Mouse (Mus musculus): ENCODE data around the gene Psmd8. TPM values are rescaled to one million over a fixed set of nuclear protein-coding genes. Genes with fewer than 3 reads are reported as not detected.
A peak's percentile ranks its signal among the peaks of the same experiment; 100 is the strongest.

The Psmd8 gene
- polyA plus RNA-seq, 1 experiment, result 178 TPM

DNA sequence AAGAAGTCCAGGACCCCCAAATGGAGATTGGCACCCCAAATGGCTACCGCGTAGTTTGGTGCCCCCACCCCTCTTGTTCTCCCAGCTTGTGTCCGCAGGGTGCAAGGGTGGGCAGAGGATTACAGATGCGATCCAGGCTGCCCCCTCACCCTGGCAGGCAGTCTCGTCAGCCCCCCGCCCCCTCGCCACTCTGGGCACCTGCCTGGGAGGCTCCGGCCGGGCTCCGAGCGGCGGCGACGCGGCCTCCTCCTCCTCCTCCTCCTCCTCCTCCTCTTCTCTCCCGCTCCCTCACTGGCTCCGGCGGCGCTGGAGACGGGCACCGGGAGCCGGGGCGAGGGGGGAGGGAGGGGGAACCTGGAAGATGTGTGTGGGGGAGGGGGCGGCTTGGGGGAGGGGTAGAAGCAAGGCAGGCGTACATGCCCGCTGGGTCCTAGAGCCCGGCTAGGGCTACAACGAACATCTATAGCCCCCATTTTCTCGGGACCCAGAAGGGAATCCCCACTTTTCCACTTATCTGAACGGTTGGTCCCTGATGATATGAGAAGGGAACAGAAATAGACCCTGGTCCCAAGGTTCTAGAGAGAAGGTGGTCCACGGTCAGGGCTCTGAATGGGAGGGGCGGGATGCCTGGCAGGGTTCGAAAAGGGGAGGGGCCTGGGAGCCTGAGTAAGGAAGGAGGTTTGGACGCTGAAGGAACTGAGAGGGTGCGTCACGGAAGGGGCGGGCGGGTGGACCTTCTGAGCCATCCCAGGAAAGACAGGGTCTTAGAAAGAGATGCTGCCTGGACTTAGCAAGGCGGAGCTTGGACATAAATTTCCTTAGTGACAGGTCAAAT, 11.1 kb downstream of the Psmd8 start:
- Histone ChIP-seq H3K27ac (ENCODE audit: insufficient read depth, low read depth, low read length) (no peak overlapping the region), H3K4me1 (ENCODE audit: control insufficient read depth, insufficient read depth, low read length) (peaks cover 10% of the 10 kb centered on the region), H3K4me3 (ENCODE audit: insufficient read depth, low read depth, low read length) (peak overlapping the region; percentile 64), H3K27me3 (replicated peaks; ENCODE audit: control insufficient read depth, insufficient read depth, low read length) (no peaks in the 10 kb centered on the region), H3K36me3 (ENCODE audit: control insufficient read depth, insufficient read depth, low read length) (peaks cover 2% of the 10 kb centered on the region)
- no peak for TF ChIP-seq POLR2A (IDR thresholded peaks at IDR 0.05; ENCODE audit: low read depth, low read length)
- WGBS, result under 1% methylated on average over 29 of the region's 39 CpGs
- DNase-seq, result peak; percentile 80

GRCm38 (mm10) chr7:29168791-29169230, 11.7 kb downstream of the Psmd8 start:
- DNase-seq, result no peak
- 7% methylated on average over 14 of the region's 14 CpGs for WGBS
- no peak overlapping the region for H3K27ac ChIP-seq (ENCODE audit: insufficient read depth, low read depth, low read length)
- H3K27me3 ChIP-seq (replicated peaks; ENCODE audit: control insufficient read depth, insufficient read depth, low read length), result no peaks in the 10 kb centered on the region
- TF ChIP-seq CTCF (conservative IDR thresholded peaks at IDR 0.05; ENCODE audit: insufficient read depth, insufficient read length, low read depth, low read length) (no peak), POLR2A (IDR thresholded peaks at IDR 0.05; ENCODE audit: low read depth, low read length) (no peak)
- peaks cover 10% of the 10 kb centered on the region for H3K4me1 ChIP-seq (ENCODE audit: control insufficient read depth, insufficient read depth, low read length)
- no peaks in the 10 kb centered on the region for H3K36me3 ChIP-seq (ENCODE audit: control insufficient read depth, insufficient read depth, low read length)
- H3K4me3 ChIP-seq (ENCODE audit: insufficient read depth, low read depth, low read length), result peak overlapping the region; percentile 64

- 29% methylated on average over 10 of the region's 10 CpGs for WGBS
- Histone ChIP-seq H3K27ac (ENCODE audit: insufficient read depth, low read depth, low read length) (no peak overlapping the region), H3K4me3 (ENCODE audit: insufficient read depth, low read depth, low read length) (no peak overlapping the region)
Observed at GRCm38 (mm10) chr7:29168121-29168695, 12.3 kb downstream of the Psmd8 start.

GRCm38 (mm10) chr7:29167656-29168055, 12.8 kb downstream of the Psmd8 start:
- Histone ChIP-seq H3K27ac (ENCODE audit: insufficient read depth, low read depth, low read length) (no peak overlapping the region), H3K36me3 (ENCODE audit: control insufficient read depth, insufficient read depth, low read length) (no peaks in the 10 kb centered on the region), H3K27me3 (replicated peaks; ENCODE audit: control insufficient read depth, insufficient read depth, low read length) (no peaks in the 10 kb centered on the region), H3K4me3 (ENCODE audit: insufficient read depth, low read depth, low read length) (no peak overlapping the region), H3K4me1 (ENCODE audit: control insufficient read depth, insufficient read depth, low read length) (peaks cover 10% of the 10 kb centered on the region)
- WGBS, result 59% methylated on average over 19 of the region's 19 CpGs
- DNase-seq, result no peak
- TF ChIP-seq CTCF (conservative IDR thresholded peaks at IDR 0.05; ENCODE audit: insufficient read depth, insufficient read length, low read depth, low read length) (no peak), POLR2A (IDR thresholded peaks at IDR 0.05; ENCODE audit: low read depth, low read length) (no peak)

More at GRCm38 (mm10) chr7:29168121-29168695, 12.3 kb downstream of the Psmd8 start:
- no peaks in the 10 kb centered on the region for H3K27me3 ChIP-seq (replicated peaks; ENCODE audit: control insufficient read depth, insufficient read depth, low read length)
- H3K36me3 ChIP-seq (ENCODE audit: control insufficient read depth, insufficient read depth, low read length), result no peaks in the 10 kb centered on the region
- DNase-seq, result no peak
- TF ChIP-seq CTCF (conservative IDR thresholded peaks at IDR 0.05; ENCODE audit: insufficient read depth, insufficient read length, low read depth, low read length) (no peak), POLR2A (IDR thresholded peaks at IDR 0.05; ENCODE audit: low read depth, low read length) (no peak)
- peaks cover 10% of the 10 kb centered on the region for H3K4me1 ChIP-seq (ENCODE audit: control insufficient read depth, insufficient read depth, low read length)

- TF ChIP-seq POLR2A (IDR thresholded peaks at IDR 0.05; ENCODE audit: low read depth, low read length) (no peak), CTCF (conservative IDR thresholded peaks at IDR 0.05; ENCODE audit: insufficient read depth, insufficient read length, low read depth, low read length) (no peak)
- peak; percentile 84 for DNase-seq
- H3K27me3 ChIP-seq (replicated peaks; ENCODE audit: control insufficient read depth, insufficient read depth, low read length), result no peaks in the 10 kb centered on the region
- no peaks in the 10 kb centered on the region for H3K36me3 ChIP-seq (ENCODE audit: control insufficient read depth, insufficient read depth, low read length)
- no peaks in the 10 kb centered on the region; the same call in 1 of the 2 replicates for H3K4me1 ChIP-seq (ENCODE audit: control insufficient read depth, insufficient read depth, low read length)
- H3K4me3 ChIP-seq (ENCODE audit: insufficient read depth, low read depth, low read length), result no peak overlapping the region
- no peak overlapping the region for H3K27ac ChIP-seq (ENCODE audit: insufficient read depth, low read depth, low read length)
- 26% methylated on average over 9 of the region's 9 CpGs for WGBS
Observed at GRCm38 (mm10) chr7:29162750-29163525, 17.6 kb downstream of the Psmd8 start.

DNA sequence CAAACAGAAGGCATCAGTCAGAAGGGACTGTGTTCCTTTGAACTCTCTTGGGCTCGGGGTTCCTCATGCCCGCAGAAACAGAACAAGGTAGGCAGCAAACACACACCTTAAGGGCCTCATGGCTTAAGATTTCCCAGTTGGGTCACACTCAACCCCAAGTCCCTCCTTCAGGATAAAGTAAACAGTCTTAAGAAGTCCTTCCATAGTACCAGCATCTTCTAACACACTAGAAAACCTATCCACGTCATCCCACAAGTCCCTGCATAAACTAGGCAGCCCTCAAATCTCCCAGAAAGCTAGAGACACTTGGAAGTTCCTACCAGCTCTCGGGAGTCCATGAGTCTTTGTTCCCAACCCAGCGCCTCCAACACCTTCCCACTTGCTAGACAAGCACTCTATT, 18.2 kb downstream of the Psmd8 start:
- H3K4me1 ChIP-seq (ENCODE audit: control insufficient read depth, insufficient read depth, low read length), result no peaks in the 10 kb centered on the region; the same call in 1 of the 2 replicates
- DNase-seq, result no peak
- TF ChIP-seq POLR2A (IDR thresholded peaks at IDR 0.05; ENCODE audit: low read depth, low read length) (no peak), CTCF (conservative IDR thresholded peaks at IDR 0.05; ENCODE audit: insufficient read depth, insufficient read length, low read depth, low read length) (no peak)
- H3K36me3 ChIP-seq (ENCODE audit: control insufficient read depth, insufficient read depth, low read length), result no peaks in the 10 kb centered on the region
- 84% methylated on average over 5 of the region's 5 CpGs for WGBS
- H3K27ac ChIP-seq (ENCODE audit: insufficient read depth, low read depth, low read length), result no peak overlapping the region
- H3K4me3 ChIP-seq (ENCODE audit: insufficient read depth, low read depth, low read length), result no peak overlapping the region
- H3K27me3 ChIP-seq (replicated peaks; ENCODE audit: control insufficient read depth, insufficient read depth, low read length), result no peaks in the 10 kb centered on the region
